Mouse (Mus musculus) liver, postnatal 0 days (tissue): Measurements from ENCODE around the gene Pkhd1.

Experiments
- CTCF ChIP-seq: sonication (generic); IDR thresholded peaks from 2 replicates; pipeline ENCODE4 v1.5.1; 2016; ENCODE audit warnings: antibody characterized with exemption, low read depth
- EP300 ChIP-seq: IDR thresholded peaks from 2 replicates; pipeline ENCODE4 v1.6.1; 2016; ENCODE audit warnings: antibody characterized with exemption, low read depth, mild to moderate bottlenecking

GRCm38 (mm10) chr1:20117331-20117730 is 500.5 kb downstream of the Pkhd1 start:
- TF ChIP-seq CTCF (no peak), EP300 (no peak)
